Mouse (Mus musculus): ENCODE data around the gene Atp5j.

- TF ChIP-seq POLR2A (IDR thresholded peaks at IDR 0.05; ENCODE audit: low read depth, low read length) (no peak), CTCF (conservative IDR thresholded peaks at IDR 0.05; ENCODE audit: insufficient read depth, insufficient read length, low read depth, low read length) (no peak)
Observed at GRCm38 (mm10) chr16:84825009-84825408, 10.4 kb downstream of the Atp5j start.
